Mouse (Mus musculus): Measurements from ENCODE around the gene Fat1. TPM values are rescaled to one million over a fixed set of nuclear protein-coding genes. Genes with fewer than 3 reads are reported as not detected.

Fat1 gene
- 26.3 and 33.5 TPM in 2 replicates for polyA plus RNA-seq (2014; fragmentation: Nextera tagmentation; extraction: Ambion mirVana)

DNA sequence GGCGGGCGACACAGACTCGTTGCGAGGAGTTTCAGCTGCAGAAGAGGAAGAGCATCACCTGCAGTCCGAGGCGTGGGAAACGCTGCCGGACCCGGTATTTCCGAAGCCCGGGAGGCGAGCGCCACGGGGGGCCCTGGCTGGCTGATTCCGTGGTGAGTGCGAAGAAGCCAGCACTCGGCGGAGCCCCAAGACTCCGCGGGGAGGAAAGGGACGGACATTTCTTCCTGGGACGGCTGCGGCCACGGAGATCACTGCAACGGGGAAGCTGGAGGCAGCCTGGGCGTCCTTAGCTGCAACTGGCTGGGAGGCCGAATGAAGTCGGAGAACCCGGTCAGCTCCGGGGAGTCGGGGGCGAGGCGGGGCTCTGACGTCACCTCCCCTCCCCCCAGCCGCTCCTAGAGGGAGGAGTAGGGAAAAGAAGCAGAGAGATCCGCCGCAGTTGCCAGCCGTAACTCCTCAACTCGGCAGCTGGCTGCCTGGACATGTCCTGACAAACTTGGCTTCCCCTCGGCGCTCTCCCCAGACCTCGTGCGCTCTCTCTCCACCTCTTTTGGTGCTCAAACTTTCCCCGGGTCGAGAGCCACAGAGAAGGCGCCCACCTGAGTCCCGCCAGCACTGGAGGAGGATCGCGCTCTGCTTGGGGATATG lies at the start of gene Fat1:
Fat1 (plus strand) TSS at position 598 of the 648 bp plus-strand sequence.
- H3K27me3 ChIP-seq (ENCODE audit: control insufficient read depth, insufficient read depth, low read length), result no peaks in the 10 kb centered on the region
- under 1% methylated on average over 46 of the region's 49 CpGs for WGBS
- H3K4me2 ChIP-seq (replicated peaks; ENCODE audit: low read depth, low read length), result peak within 1 kb of the TSS; percentile 82
- H3K4me3 ChIP-seq (ENCODE audit: low read depth, low read length), result peak within 1 kb of the TSS; percentile 67
- ATAC-seq (ENCODE audit: low FRiP score), result peak; percentile 63
- H3K9ac ChIP-seq (ENCODE audit: low read depth, low read length), result peak within 1 kb of the TSS; percentile 68
- peak; percentile 89 for DNase-seq (ENCODE audit: low spot score)
- H3K36me3 ChIP-seq (ENCODE audit: control insufficient read depth, insufficient read depth, low read length), result no peaks in the 10 kb centered on the region
- no peaks in the 10 kb centered on the region for H3K4me1 ChIP-seq (replicated peaks; ENCODE audit: control insufficient read depth, insufficient read depth, low read length)
- peak within 1 kb of the TSS; percentile 42; the same call in 1 of the 2 replicates for H3K27ac ChIP-seq (ENCODE audit: low read depth, low read length)
- H3K9me3 ChIP-seq (ENCODE audit: control insufficient read depth, low read length), result no peaks in the 10 kb centered on the region

DNA sequence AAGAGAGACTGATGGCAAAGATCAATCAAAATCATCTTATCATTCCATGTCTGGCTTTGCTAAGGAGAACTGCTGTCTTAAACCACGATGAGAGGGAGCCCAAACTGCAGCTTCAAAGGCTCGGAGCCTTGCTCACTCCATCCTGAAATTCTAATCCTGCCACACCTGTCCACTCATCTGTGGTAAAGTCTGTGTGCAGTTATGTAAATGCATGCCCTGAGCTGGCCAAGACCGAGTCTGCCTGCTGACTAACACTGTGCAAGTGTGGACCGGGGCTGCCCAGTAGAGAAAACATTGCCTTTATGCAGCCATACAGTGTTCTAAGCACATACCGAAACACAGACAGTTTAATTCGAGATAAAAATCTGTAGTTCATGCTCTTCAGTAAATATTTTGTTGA lies 40.6 kb upstream of the Fat1 start:
- DNase-seq (ENCODE audit: low spot score) (no peak), ATAC-seq (ENCODE audit: low FRiP score) (no peak)
- WGBS, result 84% methylated on average over 6 of the region's 6 CpGs
- H3K9me3 ChIP-seq (ENCODE audit: control insufficient read depth, low read length), result no peaks in the 10 kb centered on the region
- H3K4me1 ChIP-seq (replicated peaks; ENCODE audit: control insufficient read depth, insufficient read depth, low read length), result no peaks in the 10 kb centered on the region
- H3K36me3 ChIP-seq (ENCODE audit: control insufficient read depth, insufficient read depth, low read length), result no peaks in the 10 kb centered on the region
- H3K4me3 ChIP-seq (ENCODE audit: low read depth, low read length), result no peak overlapping the region
- no peak overlapping the region for H3K9ac ChIP-seq (ENCODE audit: low read depth, low read length)
- no peak overlapping the region for H3K27ac ChIP-seq (ENCODE audit: low read depth, low read length)
- no peaks in the 10 kb centered on the region for H3K27me3 ChIP-seq (ENCODE audit: control insufficient read depth, insufficient read depth, low read length)
- H3K4me2 ChIP-seq (replicated peaks; ENCODE audit: low read depth, low read length), result no peak overlapping the region

DNA sequence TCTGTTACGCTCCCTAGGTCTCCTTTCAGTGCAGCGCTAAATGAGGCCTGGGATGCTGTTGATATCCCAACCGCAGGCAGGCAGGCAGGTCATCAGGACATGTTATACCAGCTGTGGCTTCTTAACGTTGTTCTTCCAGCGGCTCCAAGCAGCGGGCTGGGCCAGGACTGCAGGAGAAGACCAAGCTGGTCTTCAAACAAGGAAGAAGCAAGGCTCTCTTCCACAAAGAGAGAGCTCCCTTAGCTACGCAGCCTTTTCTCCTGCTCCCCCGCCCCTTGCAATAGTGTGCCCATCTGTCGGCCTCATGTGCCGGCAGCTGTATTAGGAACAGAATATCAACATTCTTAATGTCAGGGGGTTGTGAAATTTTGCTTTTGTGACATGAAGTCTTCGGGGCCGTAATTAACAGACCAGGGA lies 35.7 kb upstream of the Fat1 start:
- Histone ChIP-seq H3K27ac (ENCODE audit: low read depth, low read length) (no peak overlapping the region), H3K9me3 (ENCODE audit: control insufficient read depth, low read length) (no peaks in the 10 kb centered on the region), H3K9ac (ENCODE audit: low read depth, low read length) (no peak overlapping the region), H3K36me3 (ENCODE audit: control insufficient read depth, insufficient read depth, low read length) (no peaks in the 10 kb centered on the region), H3K4me1 (replicated peaks; ENCODE audit: control insufficient read depth, insufficient read depth, low read length) (no peaks in the 10 kb centered on the region), H3K27me3 (ENCODE audit: control insufficient read depth, insufficient read depth, low read length) (no peaks in the 10 kb centered on the region), H3K4me3 (ENCODE audit: low read depth, low read length) (no peak overlapping the region), H3K4me2 (replicated peaks; ENCODE audit: low read depth, low read length) (no peak overlapping the region)
- WGBS, result 56% methylated on average over 12 of the region's 12 CpGs
- ATAC-seq (ENCODE audit: low FRiP score) (peak; percentile 64), DNase-seq (ENCODE audit: low spot score) (peak; percentile 48)

DNA sequence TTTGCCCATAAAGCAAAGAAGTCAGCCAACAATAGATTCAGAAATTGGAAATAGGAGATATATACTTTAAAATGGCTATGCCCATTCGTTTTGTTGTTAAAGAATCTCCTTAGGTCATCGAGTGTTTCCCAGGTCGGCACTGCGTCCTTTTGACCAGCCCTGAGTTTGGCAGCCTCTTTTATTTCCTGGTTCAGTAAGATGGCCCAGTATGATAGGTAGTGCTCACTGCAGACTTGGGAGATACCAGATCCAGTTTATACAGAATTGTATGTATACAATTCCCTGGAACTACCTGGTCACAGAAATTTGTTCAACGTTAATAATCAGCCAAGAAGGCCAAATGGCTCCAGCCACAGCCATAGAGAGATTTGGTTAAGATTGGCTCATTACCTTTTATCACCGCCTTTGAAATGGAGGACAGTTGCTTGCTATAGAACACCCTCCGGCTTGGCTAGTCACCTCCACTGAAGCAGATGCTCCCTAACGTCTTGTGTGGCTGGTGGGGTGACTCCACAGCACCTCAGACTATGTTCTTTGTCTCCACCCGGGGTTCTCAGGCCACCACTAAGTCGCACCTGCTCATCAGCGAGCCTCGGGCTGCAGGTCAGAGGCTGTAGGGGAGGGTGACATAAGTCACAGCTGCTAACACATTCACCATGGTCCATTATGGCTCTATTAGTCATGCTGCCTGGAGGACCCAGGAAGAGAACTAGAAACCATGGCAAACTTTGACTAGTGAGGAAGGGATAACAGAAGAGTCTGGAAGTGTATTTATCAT lies 23.9 kb upstream of the Fat1 start:
- no peaks in the 10 kb centered on the region for H3K36me3 ChIP-seq (ENCODE audit: control insufficient read depth, insufficient read depth, low read length)
- WGBS, result 76% methylated on average over 12 of the region's 12 CpGs

DNA sequence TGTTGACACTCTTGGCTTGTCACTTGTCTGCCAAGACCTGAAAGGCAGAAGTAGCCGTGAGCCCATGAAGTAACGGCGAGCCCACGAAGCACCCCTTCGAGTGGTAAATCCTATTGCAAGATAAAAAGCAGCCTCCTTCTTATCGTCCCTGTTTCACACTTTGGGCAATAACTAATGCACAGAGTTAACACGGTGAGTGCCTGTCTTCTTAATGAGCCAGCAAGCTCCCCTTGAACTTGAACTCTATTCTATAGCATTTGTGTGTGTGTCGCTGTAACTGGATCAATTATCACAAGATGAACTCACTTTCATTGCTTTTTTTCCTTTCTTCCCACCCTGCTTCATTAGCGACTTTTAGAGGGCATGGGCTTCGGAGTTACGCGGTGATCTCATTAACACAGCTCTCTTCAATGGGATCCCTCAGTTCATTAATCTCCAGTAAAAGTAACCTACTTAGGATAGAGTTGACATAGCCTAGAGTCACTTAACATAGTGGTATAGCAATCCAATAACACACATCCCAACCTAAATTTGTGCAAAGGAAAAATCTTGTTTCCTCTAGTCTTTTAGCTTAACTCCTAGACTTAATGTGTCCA lies 15.7 kb upstream of the Fat1 start:
- 93% methylated on average over 12 of the region's 12 CpGs for WGBS

More for the DNA sequence above, 23.9 kb upstream of the Fat1 start:
- Histone ChIP-seq H3K4me3 (ENCODE audit: low read depth, low read length) (no peak overlapping the region), H3K27me3 (ENCODE audit: control insufficient read depth, insufficient read depth, low read length) (no peaks in the 10 kb centered on the region), H3K9ac (ENCODE audit: low read depth, low read length) (no peak overlapping the region), H3K9me3 (ENCODE audit: control insufficient read depth, low read length) (no peaks in the 10 kb centered on the region), H3K4me2 (replicated peaks; ENCODE audit: low read depth, low read length) (no peak overlapping the region), H3K4me1 (replicated peaks; ENCODE audit: control insufficient read depth, insufficient read depth, low read length) (no peaks in the 10 kb centered on the region), H3K27ac (ENCODE audit: low read depth, low read length) (no peak overlapping the region)
- no peak for ATAC-seq (ENCODE audit: low FRiP score)
- DNase-seq (ENCODE audit: low spot score), result no peak

DNA sequence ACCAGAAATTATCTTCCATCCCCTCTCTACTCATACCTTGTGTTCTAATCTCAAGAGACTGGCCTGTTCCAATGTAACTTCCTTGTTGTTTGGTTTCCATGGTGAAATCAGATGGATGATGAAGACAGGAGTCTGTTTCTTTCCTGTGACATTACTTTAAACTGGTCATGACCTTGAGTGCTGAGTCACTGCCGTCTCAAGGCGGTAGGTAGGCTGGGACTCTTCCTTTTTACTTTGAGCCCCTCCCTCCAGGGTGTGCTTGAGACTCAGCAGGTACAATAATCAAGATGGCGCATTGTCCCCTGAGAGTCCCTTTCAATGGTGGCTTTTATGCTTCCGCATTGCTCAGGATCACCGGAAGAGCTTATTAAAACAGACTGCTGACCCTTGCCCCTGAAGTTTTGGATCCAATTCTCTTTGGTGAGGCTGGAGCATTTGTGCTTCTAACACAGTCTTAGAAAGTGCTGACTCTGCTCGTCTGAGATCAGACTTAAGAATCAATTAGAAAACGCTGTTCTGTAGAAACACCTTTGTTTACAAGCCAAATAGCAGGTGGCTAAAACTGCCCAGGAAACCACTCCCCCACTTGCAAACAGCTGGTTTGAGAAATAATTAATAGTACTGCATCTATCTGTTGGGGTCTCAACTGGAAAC lies 14.7 kb upstream of the Fat1 start:
- Histone ChIP-seq H3K9me3 (ENCODE audit: control insufficient read depth, low read length) (no peaks in the 10 kb centered on the region), H3K4me1 (replicated peaks; ENCODE audit: control insufficient read depth, insufficient read depth, low read length) (no peaks in the 10 kb centered on the region), H3K4me2 (replicated peaks; ENCODE audit: low read depth, low read length) (no peak overlapping the region), H3K27me3 (ENCODE audit: control insufficient read depth, insufficient read depth, low read length) (no peaks in the 10 kb centered on the region), H3K36me3 (ENCODE audit: control insufficient read depth, insufficient read depth, low read length) (no peaks in the 10 kb centered on the region), H3K4me3 (ENCODE audit: low read depth, low read length) (no peak overlapping the region), H3K9ac (ENCODE audit: low read depth, low read length) (no peak overlapping the region), H3K27ac (ENCODE audit: low read depth, low read length) (no peak overlapping the region)
- DNase-seq (ENCODE audit: low spot score), result no peak
- no peak for ATAC-seq (ENCODE audit: low FRiP score)
- 73% methylated on average over 7 of the region's 7 CpGs for WGBS

More for the DNA sequence above, 15.7 kb upstream of the Fat1 start:
- Histone ChIP-seq H3K9ac (ENCODE audit: low read depth, low read length) (no peak overlapping the region), H3K27me3 (ENCODE audit: control insufficient read depth, insufficient read depth, low read length) (no peaks in the 10 kb centered on the region), H3K4me2 (replicated peaks; ENCODE audit: low read depth, low read length) (no peak overlapping the region), H3K4me3 (ENCODE audit: low read depth, low read length) (no peak overlapping the region), H3K4me1 (replicated peaks; ENCODE audit: control insufficient read depth, insufficient read depth, low read length) (no peaks in the 10 kb centered on the region), H3K27ac (ENCODE audit: low read depth, low read length) (no peak overlapping the region), H3K36me3 (ENCODE audit: control insufficient read depth, insufficient read depth, low read length) (no peaks in the 10 kb centered on the region), H3K9me3 (ENCODE audit: control insufficient read depth, low read length) (no peaks in the 10 kb centered on the region)
- ATAC-seq (ENCODE audit: low FRiP score), result no peak
- DNase-seq (ENCODE audit: low spot score), result no peak

DNA sequence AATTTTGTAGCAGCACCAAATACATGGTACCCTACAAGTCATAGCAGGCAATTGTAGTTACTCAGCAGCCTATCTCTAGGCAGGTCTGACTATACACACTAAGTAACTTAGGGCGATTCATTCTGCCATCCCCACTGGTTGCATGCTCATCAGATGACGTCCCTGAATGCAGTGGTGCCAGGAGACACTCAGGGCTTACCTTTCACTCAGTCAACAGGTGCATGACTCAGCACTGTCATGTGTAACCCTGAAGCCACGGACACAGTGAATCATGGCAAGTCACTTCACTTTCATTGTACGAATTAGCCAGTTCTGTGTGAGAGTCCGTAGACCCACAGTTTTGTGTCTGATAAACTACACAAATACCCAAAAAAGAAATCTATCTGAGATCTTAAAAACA lies 10.3 kb upstream of the Fat1 start:
- WGBS, result 87% methylated on average over 5 of the region's 5 CpGs
- H3K27me3 ChIP-seq (ENCODE audit: control insufficient read depth, insufficient read depth, low read length), result no peaks in the 10 kb centered on the region
- no peak overlapping the region for H3K4me2 ChIP-seq (replicated peaks; ENCODE audit: low read depth, low read length)
- no peaks in the 10 kb centered on the region for H3K4me1 ChIP-seq (replicated peaks; ENCODE audit: control insufficient read depth, insufficient read depth, low read length)
- DNase-seq (ENCODE audit: low spot score), result no peak
- no peak overlapping the region for H3K9ac ChIP-seq (ENCODE audit: low read depth, low read length)
- no peaks in the 10 kb centered on the region for H3K36me3 ChIP-seq (ENCODE audit: control insufficient read depth, insufficient read depth, low read length)
- H3K27ac ChIP-seq (ENCODE audit: low read depth, low read length), result no peak overlapping the region
- no peaks in the 10 kb centered on the region for H3K9me3 ChIP-seq (ENCODE audit: control insufficient read depth, low read length)
- H3K4me3 ChIP-seq (ENCODE audit: low read depth, low read length), result no peak overlapping the region
- ATAC-seq (ENCODE audit: low FRiP score), result no peak

DNA sequence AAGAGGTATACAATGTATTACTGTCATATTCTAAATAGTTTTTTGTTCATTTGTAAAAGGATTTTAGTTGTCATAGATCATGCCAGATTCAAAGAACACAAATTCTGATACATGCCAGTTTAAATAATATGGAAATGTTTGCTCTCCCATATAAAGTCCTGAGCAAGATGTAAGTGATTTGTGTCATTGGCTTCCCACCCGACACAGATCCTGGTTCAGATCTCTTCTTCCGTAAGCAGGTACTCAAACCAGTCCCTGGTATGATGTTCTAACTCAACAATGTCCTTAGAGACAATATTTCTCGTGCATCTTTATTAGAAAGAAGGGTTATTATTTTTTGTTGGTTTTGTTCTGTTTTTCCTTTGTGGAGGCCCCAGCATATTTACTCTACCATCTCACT lies 5.2 kb upstream of the Fat1 start:
- no peak overlapping the region for H3K9ac ChIP-seq (ENCODE audit: low read depth, low read length)
- H3K4me3 ChIP-seq (ENCODE audit: low read depth, low read length), result no peak overlapping the region
- H3K4me1 ChIP-seq (replicated peaks; ENCODE audit: control insufficient read depth, insufficient read depth, low read length), result no peaks in the 10 kb centered on the region
- H3K27ac ChIP-seq (ENCODE audit: low read depth, low read length), result no peak overlapping the region
- ATAC-seq (ENCODE audit: low FRiP score), result no peak
- WGBS, result 91% methylated on average over 3 of the region's 3 CpGs
- H3K36me3 ChIP-seq (ENCODE audit: control insufficient read depth, insufficient read depth, low read length), result no peaks in the 10 kb centered on the region
- DNase-seq (ENCODE audit: low spot score), result no peak
- no peaks in the 10 kb centered on the region for H3K9me3 ChIP-seq (ENCODE audit: control insufficient read depth, low read length)
- H3K27me3 ChIP-seq (ENCODE audit: control insufficient read depth, insufficient read depth, low read length), result no peaks in the 10 kb centered on the region
- H3K4me2 ChIP-seq (replicated peaks; ENCODE audit: low read depth, low read length), result no peak overlapping the region
